Mouse (Mus musculus): ENCODE measurements around the gene Vmn2r98. TPM values are rescaled to one million over a fixed set of nuclear protein-coding genes. Genes with fewer than 3 reads are reported as not detected.
"Not testable (repeated sequence)": the region's sequence is repeated elsewhere in the genome, so short reads cannot be mapped to it uniquely, and the experiment has no call there.

Vmn2r98 gene
- polyA plus RNA-seq (2012; rRNA removed): not detected in 2 replicates

- DNase-seq (ENCODE audit: low read depth, low spot score): not testable (repeated sequence)
Observed at GRCm38 (mm10) chr17:19053160-19053559, at the start of gene Vmn2r98. Vmn2r98 (plus strand) TSS chr17:19053460.

- DNase-seq (ENCODE audit: low read depth, low spot score): not testable (repeated sequence)
- WGBS: 50% methylated on average over 1 of the region's 1 CpGs
Observed at GRCm38 (mm10) chr17:19031441-19031840, 21.8 kb upstream of the Vmn2r98 start.

GRCm38 (mm10) chr17:19031962-19032361, 21.3 kb upstream of the Vmn2r98 start:
- DNase-seq (ENCODE audit: low read depth, low spot score): no peak
- 60% methylated on average over 2 of the region's 2 CpGs for WGBS

GRCm38 (mm10) chr17:19032721-19033120, 20.5 kb upstream of the Vmn2r98 start:
- WGBS: 56% methylated on average over 3 of the region's 3 CpGs
- no peak for DNase-seq (ENCODE audit: low read depth, low spot score)

Other genes starting within 250 kb of the Vmn2r98 start
- gene Vmn2r97, start 139.2 kb upstream of the Vmn2r98 start, polyA plus RNA-seq (2012; rRNA removed): not detected in 2 replicates

Measured in large intestine, adult 2 months (tissue).